Mouse (Mus musculus): ENCODE measurements at regions not wholly inside any gene's neighbourhood (a gene's known extent, or its start where the extent isn't known, plus 50 kb on each side); places are given as distances from the start of the nearest gene placed in this dataset.

GRCm38 (mm10) chrX:23565581-23565980, 127.3 kb upstream of the Wdr44 start:
- TF ChIP-seq CTCF (IDR thresholded peaks at IDR 0.05; ENCODE audit: insufficient read depth, low read length): 0 out of 2 replicates have a peak, but pooled peaks have one; percentile 34
- TF ChIP-seq POLR2A (IDR thresholded peaks at IDR 0.05; ENCODE audit: borderline replicate concordance, extremely low read depth, low read depth, low read length): no peak

Data from lung, adult 2 months (tissue).